Mouse (Mus musculus): Measurements from ENCODE around the gene Phlda3. TPM values are rescaled to one million over a fixed set of nuclear protein-coding genes. Genes with fewer than 3 reads are reported as not detected.

Phlda3 gene
- total RNA-seq (2021) (10 to 100 TPM in 1 of 2 experiments, 1 to 10 TPM in 1; 8.4 to 11.5 TPM), polyA plus RNA-seq (2012; rRNA removed) (23.3 and 36.8 TPM in 2 replicates)
- long read RNA-seq, transcript Phlda3-201 (2 exons, 1,435 nt), result major isoform, 19 of 19 reads
- long read RNA-seq, partial matches to known transcripts, result 0 of 19 reads
- long read RNA-seq, other reads (novel, unspliced or antisense), result 0 of 19 reads

DNA sequence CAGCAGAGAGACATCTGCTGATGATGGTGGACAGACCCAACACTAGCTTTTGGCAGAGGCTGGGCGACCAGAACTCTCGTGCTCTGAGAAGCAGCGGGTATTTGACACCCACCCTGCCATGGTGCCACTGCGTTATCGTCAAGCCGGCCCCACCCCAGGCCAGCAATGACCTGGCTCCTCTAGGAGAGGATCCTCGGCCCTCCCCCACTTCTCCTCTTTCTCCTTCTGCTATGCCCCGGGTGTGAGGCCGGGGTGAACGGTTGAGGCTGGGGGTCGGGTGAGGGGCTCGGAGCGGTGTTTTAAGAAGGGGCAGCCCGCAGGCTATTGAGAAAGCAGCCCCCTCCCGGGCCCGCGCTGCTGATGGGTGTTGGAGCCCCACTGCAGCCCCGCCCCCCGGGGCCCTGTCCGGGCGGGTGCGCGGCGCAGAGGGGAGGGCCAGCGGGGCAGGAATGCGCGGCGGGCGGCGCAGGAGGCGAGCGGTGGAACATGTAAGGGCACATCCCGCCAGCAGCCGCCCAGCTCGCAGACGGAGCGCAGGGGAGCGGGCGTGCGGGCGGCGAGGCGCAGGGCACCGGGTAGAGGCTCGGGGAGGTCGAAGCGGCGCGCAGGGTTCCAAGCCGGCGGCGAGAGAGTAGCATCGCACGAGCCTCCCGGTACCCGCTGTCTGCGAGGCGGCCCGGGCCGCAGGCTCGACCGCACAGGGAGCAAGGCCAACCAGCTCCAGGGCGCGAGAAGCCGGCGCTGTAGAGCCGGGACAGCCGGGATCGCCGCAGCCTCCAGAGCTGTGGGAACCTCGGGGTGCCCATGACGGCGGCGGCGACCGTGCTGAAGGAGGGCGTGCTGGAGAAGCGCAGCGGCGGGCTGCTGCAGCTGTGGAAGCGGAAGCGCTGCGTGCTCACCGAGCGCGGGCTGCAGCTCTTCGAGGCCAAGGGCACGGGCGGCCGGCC lies at the start of gene Phlda3:
Gene Phlda3 (plus strand): TSS at position 475 of the 947 bp plus-strand sequence.
- WGBS, result 2% methylated on average over 90 of the region's 90 CpGs
- peak; percentile 88 to 90 for DNase-seq
- TF ChIP-seq POLR2A (IDR thresholded peaks at IDR 0.05; ENCODE audit: insufficient read depth, low read depth, low read length) (peak; percentile 69), CTCF (IDR thresholded peaks at IDR 0.05) (peak; percentile 33), EP300 (IDR thresholded peaks at IDR 0.05; ENCODE audit: insufficient read depth, low read depth, low read length) (no peak)
- Histone ChIP-seq H3K9ac (ENCODE audit: low read depth, low read length) (peak within 1 kb of the TSS; percentile 95), H3K4me3 (peak within 1 kb of the TSS; percentile 92), H3K79me2 (replicated peaks; ENCODE audit: control insufficient read depth, insufficient read depth, low read length) (no peaks in the 10 kb centered on the region; the same call in 1 of the 2 replicates), H3K36me3 (ENCODE audit: control insufficient read depth, insufficient read depth, low read length) (no peaks in the 10 kb centered on the region), H3K4me1 (ENCODE audit: control insufficient read depth, insufficient read depth, low read length) (peaks cover 4% of the 10 kb centered on the region), H3K27ac (peak within 1 kb of the TSS; percentile 92), H3K27me3 (ENCODE audit: control insufficient read depth, insufficient read depth, low read length) (no peaks in the 10 kb centered on the region)
- intact Hi-C loops (cut with DNase I), result no loop called here

DNA sequence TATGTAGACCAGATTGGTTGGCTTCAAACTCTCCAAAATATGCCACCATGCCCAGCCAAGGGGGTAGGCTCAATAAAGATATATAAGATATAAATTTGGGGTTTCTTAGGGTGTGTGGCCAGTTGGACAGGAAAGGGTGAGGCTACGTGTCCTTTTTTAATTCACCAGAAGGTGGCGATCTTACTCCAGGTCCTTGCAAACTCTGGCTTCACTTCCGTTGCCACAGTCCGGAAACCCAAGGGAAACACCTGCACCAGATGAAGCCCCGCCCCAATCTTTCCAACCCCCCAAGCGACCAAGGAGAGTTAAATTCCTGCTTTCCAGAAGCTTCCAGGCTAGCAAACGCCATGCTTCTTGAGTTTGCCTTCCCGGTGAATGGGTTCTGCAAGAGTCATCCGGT lies 46.4 kb upstream of the Phlda3 start:
- Histone ChIP-seq H3K4me3 (no peak overlapping the region), H3K27me3 (ENCODE audit: control insufficient read depth, insufficient read depth, low read length) (no peaks in the 10 kb centered on the region), H3K4me1 (ENCODE audit: control insufficient read depth, insufficient read depth, low read length) (peaks cover 8% of the 10 kb centered on the region), H3K27ac (peak overlapping the region; percentile 65), H3K79me2 (replicated peaks; ENCODE audit: control insufficient read depth, insufficient read depth, low read length) (no peaks in the 10 kb centered on the region), H3K9ac (ENCODE audit: low read depth, low read length) (no peak overlapping the region), H3K36me3 (ENCODE audit: control insufficient read depth, insufficient read depth, low read length) (no peaks in the 10 kb centered on the region)
- WGBS, result 15% methylated on average over 9 of the region's 9 CpGs
- peak; percentile 71 to 77 for DNase-seq
- intact Hi-C loops (cut with DNase I), result loop anchor here (1.0 kb wide), 2 partner anchors 34 to 62 kb away; no protein-coding TSS in a partner anchor
- no peak for TF ChIP-seq POLR2A (IDR thresholded peaks at IDR 0.05; ENCODE audit: insufficient read depth, low read depth, low read length)
- peak; percentile 93; the same call in 1 of the 2 replicates for TF ChIP-seq CTCF (IDR thresholded peaks at IDR 0.05)
- peak; percentile 99 for TF ChIP-seq EP300 (IDR thresholded peaks at IDR 0.05; ENCODE audit: insufficient read depth, low read depth, low read length)

GRCm38 (mm10) chr1:135719983-135720382 lies 45.9 kb upstream of the Phlda3 start, which contains the start of gene Csrp1:
Gene Csrp1, plus strand, starts transcription at chr1:135720061.
- no peak within 1 kb of the TSS for H3K9ac ChIP-seq (ENCODE audit: low read depth, low read length)
- TF ChIP-seq EP300 (IDR thresholded peaks at IDR 0.05; ENCODE audit: insufficient read depth, low read depth, low read length), result no peak
- H3K36me3 ChIP-seq (ENCODE audit: control insufficient read depth, insufficient read depth, low read length), result no peaks in the 10 kb centered on the region
- 47% methylated on average over 6 of the region's 6 CpGs for WGBS
- no peak for DNase-seq
- intact Hi-C loops (cut with DNase I), result loop anchor here (1.0 kb wide), 2 partner anchors 33 to 61 kb away; no protein-coding TSS in a partner anchor
- peaks cover 6% of the 10 kb centered on the region for H3K4me1 ChIP-seq (ENCODE audit: control insufficient read depth, insufficient read depth, low read length)
- no peaks in the 10 kb centered on the region for H3K27me3 ChIP-seq (ENCODE audit: control insufficient read depth, insufficient read depth, low read length)
- no peak within 1 kb of the TSS for H3K4me3 ChIP-seq
- no peaks in the 10 kb centered on the region for H3K79me2 ChIP-seq (replicated peaks; ENCODE audit: control insufficient read depth, insufficient read depth, low read length)
- peak within 1 kb of the TSS; percentile 65 for H3K27ac ChIP-seq

- Histone ChIP-seq H3K9ac (ENCODE audit: low read depth, low read length) (no peak overlapping the region), H3K4me1 (ENCODE audit: control insufficient read depth, insufficient read depth, low read length) (peaks cover 6% of the 10 kb centered on the region), H3K4me3 (no peak overlapping the region), H3K79me2 (replicated peaks; ENCODE audit: control insufficient read depth, insufficient read depth, low read length) (no peaks in the 10 kb centered on the region), H3K36me3 (ENCODE audit: control insufficient read depth, insufficient read depth, low read length) (no peaks in the 10 kb centered on the region), H3K27me3 (ENCODE audit: control insufficient read depth, insufficient read depth, low read length) (no peaks in the 10 kb centered on the region), H3K27ac (no peak overlapping the region)
- WGBS, result 100% methylated on average over 1 of the region's 1 CpGs
- TF ChIP-seq CTCF (IDR thresholded peaks at IDR 0.05) (no peak), EP300 (IDR thresholded peaks at IDR 0.05; ENCODE audit: insufficient read depth, low read depth, low read length) (no peak), POLR2A (IDR thresholded peaks at IDR 0.05; ENCODE audit: insufficient read depth, low read depth, low read length) (no peak)
- DNase-seq, result no peak
- intact Hi-C loops (cut with DNase I), result no loop called here
Measured at GRCm38 (mm10) chr1:135723016-135723415, 42.9 kb upstream of the Phlda3 start.

DNA sequence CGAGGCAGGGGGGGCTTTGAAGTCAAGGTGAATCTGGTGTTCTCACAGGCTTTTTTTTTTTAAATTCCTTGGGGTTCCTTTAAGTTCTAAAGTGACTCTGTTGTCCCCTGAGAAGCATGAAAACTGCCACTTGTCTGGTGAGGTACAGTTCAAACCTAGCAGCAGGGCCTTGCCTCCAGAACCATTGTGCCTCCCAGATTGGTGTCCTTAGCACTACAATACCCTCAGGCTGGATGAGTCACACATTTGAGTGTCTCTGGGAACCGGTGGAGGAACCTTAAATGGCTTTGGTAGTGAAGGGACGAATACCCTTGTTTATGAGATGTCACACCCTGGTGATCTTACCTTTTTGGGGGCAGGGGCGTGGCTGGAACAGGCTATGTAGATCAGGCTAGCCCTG lies 41.8 kb upstream of the Phlda3 start:
- TF ChIP-seq CTCF (IDR thresholded peaks at IDR 0.05) (no peak), EP300 (IDR thresholded peaks at IDR 0.05; ENCODE audit: insufficient read depth, low read depth, low read length) (no peak), POLR2A (IDR thresholded peaks at IDR 0.05; ENCODE audit: insufficient read depth, low read depth, low read length) (no peak)
- 86% methylated on average over 4 of the region's 4 CpGs for WGBS
- Histone ChIP-seq H3K79me2 (replicated peaks; ENCODE audit: control insufficient read depth, insufficient read depth, low read length) (no peaks in the 10 kb centered on the region), H3K27me3 (ENCODE audit: control insufficient read depth, insufficient read depth, low read length) (no peaks in the 10 kb centered on the region), H3K27ac (no peak overlapping the region), H3K36me3 (ENCODE audit: control insufficient read depth, insufficient read depth, low read length) (no peaks in the 10 kb centered on the region), H3K4me3 (no peak overlapping the region), H3K4me1 (ENCODE audit: control insufficient read depth, insufficient read depth, low read length) (peaks cover 9% of the 10 kb centered on the region), H3K9ac (ENCODE audit: low read depth, low read length) (no peak overlapping the region)
- intact Hi-C loops (cut with DNase I), result no loop called here
- no peak for DNase-seq
